Mouse (Mus musculus) WW6 (cell line): Measurements from ENCODE around the gene Gripap1.

Source experiments
- DNase-seq: peaks from one replicate; pipeline ENCODE4 v3.0.0-alpha.2; 2013; ENCODE audit warnings: low read depth, low spot score

Gripap1 gene

DNA sequence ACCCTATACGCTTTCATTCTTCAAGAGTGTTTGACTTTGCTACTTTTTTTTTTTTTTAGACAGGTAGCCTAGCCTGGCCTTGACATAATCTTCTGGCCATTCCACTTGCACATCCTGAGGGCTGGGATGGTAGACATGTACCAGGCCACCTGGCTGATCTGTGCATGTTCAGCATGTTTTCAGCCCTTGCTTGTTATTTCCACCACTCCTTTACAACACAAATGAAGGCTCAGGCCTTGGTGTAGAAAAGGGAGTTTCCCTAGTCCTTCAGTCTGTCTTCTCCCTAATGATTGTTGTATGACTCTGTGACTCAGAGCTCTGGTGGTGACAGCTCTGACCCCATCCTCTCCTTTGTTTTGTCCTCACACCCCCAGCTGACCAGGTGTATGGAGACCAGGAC is 77.6 kb downstream of the Gripap1 start:
- DNase-seq = no peak

DNA sequence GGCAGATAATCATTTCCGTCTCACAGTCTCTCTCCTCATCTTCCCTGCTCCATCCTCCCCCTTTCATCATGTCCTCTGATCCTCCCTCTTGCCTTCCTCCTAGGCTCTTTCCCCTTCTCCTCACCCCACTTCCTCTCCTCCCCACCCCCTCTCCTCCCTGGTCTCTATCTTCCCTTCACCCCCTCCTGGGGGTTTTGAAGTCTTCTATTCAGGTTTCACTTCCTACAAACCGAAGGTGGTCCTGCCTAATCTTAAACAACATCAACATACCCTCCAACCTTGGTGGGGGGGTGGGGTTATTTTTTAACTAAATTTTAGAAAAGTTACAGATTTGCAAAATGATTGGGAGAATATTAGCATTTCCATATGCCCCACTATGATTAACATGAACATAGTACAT is 78.9 kb downstream of the Gripap1 start:
- no peak for DNase-seq

DNA sequence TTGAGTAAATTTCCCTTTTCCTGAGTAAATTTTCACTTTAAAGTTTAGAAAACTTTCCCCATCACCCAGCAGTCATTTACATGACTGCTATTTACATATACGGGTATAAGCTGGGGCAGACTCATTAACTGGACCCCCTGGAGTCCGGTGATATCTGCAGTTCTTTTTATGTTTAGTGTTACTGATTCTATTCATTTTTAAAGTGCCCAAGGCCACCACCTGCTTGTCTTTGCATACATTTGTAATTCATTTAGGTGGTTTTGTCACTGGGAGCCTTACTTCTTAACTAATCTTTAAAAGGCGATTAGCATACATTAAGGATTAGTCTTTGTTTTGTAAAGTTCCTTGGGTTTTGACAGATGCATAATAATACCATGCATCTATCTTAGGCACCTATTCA is 80.3 kb downstream of the Gripap1 start:
- DNase-seq = no peak
